Mouse (Mus musculus): ENCODE results near the gene Rpl22l1. TPM values are rescaled to one million over a fixed set of nuclear protein-coding genes. Genes with fewer than 3 reads are reported as not detected.

Rpl22l1 gene
- polyA plus RNA-seq, 1 experiment from 2014 or later: 171 TPM

DNA sequence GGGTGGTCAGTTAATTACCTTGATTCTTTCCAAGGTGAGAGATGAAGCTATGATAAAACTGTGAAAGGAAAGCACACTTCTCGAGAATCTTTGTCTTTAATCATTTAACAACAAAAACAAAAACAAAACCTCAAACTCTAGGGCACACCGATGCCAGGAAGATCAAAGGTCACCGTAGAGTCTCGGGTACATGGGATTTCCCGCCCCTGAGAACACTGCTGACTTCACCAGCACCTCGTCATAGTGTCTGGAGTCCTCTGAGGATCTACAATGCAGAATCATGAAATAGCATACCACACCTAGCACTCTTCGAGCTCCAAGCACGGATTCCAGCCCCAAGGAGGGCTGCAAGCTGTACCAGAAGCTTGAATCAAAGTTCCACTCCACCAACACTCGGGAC lies 24.7 kb upstream of the Rpl22l1 start:
- Histone ChIP-seq H3K9me3 (replicated peaks; ENCODE audit: control insufficient read depth, low read length) (no peaks in the 10 kb centered on the region), H3K4me3 (ENCODE audit: low read depth, low read length) (peak overlapping the region; percentile 84; the same call in 1 of the 2 replicates), H3K4me1 (ENCODE audit: control insufficient read depth, low read depth, low read length) (peaks cover 29% of the 10 kb centered on the region), H3K36me3 (ENCODE audit: control insufficient read depth, insufficient read depth) (no peaks in the 10 kb centered on the region), H3K9ac (ENCODE audit: low read depth, low read length) (no peak overlapping the region), H3K4me2 (ENCODE audit: low read depth, low read length) (peak overlapping the region; percentile 95), H3K27ac (ENCODE audit: low read length) (no peak overlapping the region), H3K27me3 (ENCODE audit: control insufficient read depth, insufficient read depth, low read depth, low read length) (no peaks in the 10 kb centered on the region)
- ATAC-seq (ENCODE audit: low read depth): no peak
- 69% methylated on average over 9 of the region's 9 CpGs for WGBS (ENCODE audit: insufficient replicate concordance)

DNA sequence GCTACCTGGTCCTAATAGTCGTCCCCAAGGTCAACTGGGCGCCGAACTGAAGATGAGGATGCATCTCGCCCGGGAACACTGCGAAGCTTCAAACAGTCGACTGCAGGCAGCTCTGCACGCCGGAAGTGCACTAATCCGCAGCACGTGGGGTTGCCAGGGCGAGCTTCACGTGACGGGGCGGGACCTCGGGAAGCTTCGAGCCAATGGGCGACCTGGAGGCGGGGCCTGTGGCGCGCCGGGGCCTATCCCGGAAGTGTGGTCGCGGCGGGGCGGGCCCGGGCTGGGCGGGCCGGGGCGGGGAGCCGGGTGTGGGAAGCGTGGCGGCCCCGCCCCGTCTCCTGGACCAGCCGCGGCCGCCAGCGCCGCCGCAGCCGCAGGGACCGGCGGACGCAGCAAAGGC lies 24.2 kb upstream of the Rpl22l1 start, which contains the start of gene Eif5a2:
Gene Eif5a2 (plus strand): TSS at position 283 of the 400 bp plus-strand sequence.
- ATAC-seq (ENCODE audit: low read depth): peak; percentile 95
- 2% methylated on average over 41 of the region's 46 CpGs for WGBS (ENCODE audit: insufficient replicate concordance)
- H3K9me3 ChIP-seq (replicated peaks; ENCODE audit: control insufficient read depth, low read length): no peaks in the 10 kb centered on the region
- H3K4me1 ChIP-seq (ENCODE audit: control insufficient read depth, low read depth, low read length): peaks cover 30% of the 10 kb centered on the region
- H3K27ac ChIP-seq (ENCODE audit: low read length): peak within 1 kb of the TSS; percentile 40; the same call in 1 of the 2 replicates
- H3K27me3 ChIP-seq (ENCODE audit: control insufficient read depth, insufficient read depth, low read depth, low read length): no peaks in the 10 kb centered on the region
- H3K4me2 ChIP-seq (ENCODE audit: low read depth, low read length): peak within 1 kb of the TSS; percentile 95
- H3K4me3 ChIP-seq (ENCODE audit: low read depth, low read length): peak within 1 kb of the TSS; percentile 84
- H3K36me3 ChIP-seq (ENCODE audit: control insufficient read depth, insufficient read depth): no peaks in the 10 kb centered on the region
- peak within 1 kb of the TSS; percentile 86 for H3K9ac ChIP-seq (ENCODE audit: low read depth, low read length)

DNA sequence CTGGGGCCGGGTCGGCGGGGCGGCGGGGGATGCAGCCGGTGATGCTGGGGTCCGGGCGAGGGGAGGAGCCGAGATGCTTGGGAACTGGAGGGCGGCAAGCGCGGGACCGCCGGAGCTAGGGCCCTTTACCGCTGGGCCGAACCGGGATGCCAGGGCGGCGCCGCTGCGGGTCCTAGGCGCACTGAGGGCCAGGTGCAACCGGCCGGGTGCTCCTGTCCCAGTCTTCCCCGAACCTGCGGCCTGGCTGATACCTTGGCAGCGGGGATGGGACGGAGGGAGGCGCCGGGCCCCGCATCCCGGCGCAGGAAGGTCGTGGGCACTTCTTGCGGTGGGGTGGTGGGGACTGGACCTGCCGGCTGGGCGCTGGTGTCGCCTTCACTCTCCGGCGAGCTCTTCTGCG lies 23.8 kb upstream of the Rpl22l1 start:
- Histone ChIP-seq H3K4me3 (ENCODE audit: low read depth, low read length) (peak overlapping the region; percentile 84), H3K9ac (ENCODE audit: low read depth, low read length) (peak overlapping the region; percentile 86), H3K27me3 (ENCODE audit: control insufficient read depth, insufficient read depth, low read depth, low read length) (no peaks in the 10 kb centered on the region), H3K27ac (ENCODE audit: low read length) (peak overlapping the region; percentile 40; the same call in 1 of the 2 replicates), H3K4me1 (ENCODE audit: control insufficient read depth, low read depth, low read length) (peaks cover 26% of the 10 kb centered on the region), H3K36me3 (ENCODE audit: control insufficient read depth, insufficient read depth) (no peaks in the 10 kb centered on the region), H3K4me2 (ENCODE audit: low read depth, low read length) (peak overlapping the region; percentile 95), H3K9me3 (replicated peaks; ENCODE audit: control insufficient read depth, low read length) (no peaks in the 10 kb centered on the region)
- peak; percentile 37 for ATAC-seq (ENCODE audit: low read depth)
- WGBS (ENCODE audit: insufficient replicate concordance): under 1% methylated on average over 36 of the region's 41 CpGs

DNA sequence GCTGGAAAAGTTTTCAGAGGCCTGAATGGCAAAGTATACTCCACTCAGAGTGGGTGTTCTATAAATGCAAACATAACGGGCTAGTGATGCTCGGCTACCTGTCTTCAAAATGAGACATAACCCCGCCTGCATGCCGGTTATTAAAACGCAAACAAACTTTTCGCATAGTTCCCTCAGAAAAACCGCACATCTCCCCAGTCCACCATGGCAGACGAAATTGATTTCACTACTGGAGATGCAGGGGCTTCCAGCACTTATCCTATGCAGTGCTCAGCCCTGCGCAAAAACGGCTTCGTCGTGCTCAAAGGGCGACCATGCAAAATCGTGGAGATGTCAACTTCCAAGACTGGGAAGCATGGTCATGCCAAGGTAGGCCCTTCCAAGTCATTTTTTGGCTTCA lies 23.4 kb upstream of the Rpl22l1 start:
- peak overlapping the region; percentile 95 for H3K4me2 ChIP-seq (ENCODE audit: low read depth, low read length)
- no peaks in the 10 kb centered on the region for H3K27me3 ChIP-seq (ENCODE audit: control insufficient read depth, insufficient read depth, low read depth, low read length)
- peaks cover 27% of the 10 kb centered on the region for H3K4me1 ChIP-seq (ENCODE audit: control insufficient read depth, low read depth, low read length)
- 28% methylated on average over 14 of the region's 14 CpGs for WGBS (ENCODE audit: insufficient replicate concordance)
- peak overlapping the region; percentile 84 for H3K4me3 ChIP-seq (ENCODE audit: low read depth, low read length)
- H3K9ac ChIP-seq (ENCODE audit: low read depth, low read length): peak overlapping the region; percentile 86
- H3K9me3 ChIP-seq (replicated peaks; ENCODE audit: control insufficient read depth, low read length): no peaks in the 10 kb centered on the region
- H3K36me3 ChIP-seq (ENCODE audit: control insufficient read depth, insufficient read depth): no peaks in the 10 kb centered on the region
- no peak for ATAC-seq (ENCODE audit: low read depth)
- H3K27ac ChIP-seq (ENCODE audit: low read length): no peak overlapping the region

DNA sequence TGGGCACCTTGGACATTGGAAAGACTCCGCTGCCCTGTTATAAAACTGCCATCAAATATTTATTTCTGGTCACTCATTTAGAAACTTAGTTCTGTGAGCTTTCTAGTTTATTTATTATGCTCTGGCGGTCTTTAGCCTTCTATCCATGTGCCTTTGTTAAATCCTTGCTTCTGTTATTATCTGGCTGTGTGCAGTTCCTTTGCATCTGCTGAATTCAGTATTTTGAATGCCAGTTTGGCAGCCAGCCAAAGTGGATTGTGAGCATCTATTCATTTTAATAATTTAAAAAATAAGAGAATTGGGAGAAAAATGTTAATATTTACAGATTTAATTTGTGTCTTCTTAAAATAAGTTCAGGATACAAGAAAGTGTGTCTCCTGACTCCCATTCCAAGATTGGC lies 21.1 kb upstream of the Rpl22l1 start:
- Histone ChIP-seq H3K36me3 (ENCODE audit: control insufficient read depth, insufficient read depth) (no peaks in the 10 kb centered on the region), H3K4me2 (ENCODE audit: low read depth, low read length) (no peak overlapping the region), H3K27ac (ENCODE audit: low read length) (no peak overlapping the region), H3K4me3 (ENCODE audit: low read depth, low read length) (no peak overlapping the region), H3K4me1 (ENCODE audit: control insufficient read depth, low read depth, low read length) (peaks cover 22% of the 10 kb centered on the region), H3K9ac (ENCODE audit: low read depth, low read length) (no peak overlapping the region), H3K27me3 (ENCODE audit: control insufficient read depth, insufficient read depth, low read depth, low read length) (no peaks in the 10 kb centered on the region), H3K9me3 (replicated peaks; ENCODE audit: control insufficient read depth, low read length) (no peaks in the 10 kb centered on the region)
- no peak for ATAC-seq (ENCODE audit: low read depth)
- 74% methylated on average over 2 of the region's 2 CpGs for WGBS (ENCODE audit: insufficient replicate concordance)

DNA sequence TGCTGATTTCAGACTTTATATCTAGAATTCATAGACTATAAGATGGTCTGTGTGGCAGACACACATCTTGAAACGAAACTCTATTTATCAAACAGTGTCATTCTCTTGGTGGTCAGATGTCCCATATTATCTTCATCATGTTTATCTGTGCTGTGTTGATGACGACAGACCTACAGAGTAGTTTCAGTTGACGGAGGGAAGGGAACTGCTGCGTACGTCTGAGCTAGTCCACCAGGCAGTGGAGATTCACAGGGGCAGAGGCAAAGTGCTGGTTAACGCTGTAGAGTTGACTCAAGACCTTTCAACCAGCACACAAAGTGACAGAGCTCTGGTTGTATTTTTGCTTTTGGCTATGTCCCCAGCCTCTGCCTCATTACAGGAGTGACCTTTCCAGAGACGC lies 10.4 kb upstream of the Rpl22l1 start:
- 46% methylated on average over 7 of the region's 7 CpGs for WGBS (ENCODE audit: insufficient replicate concordance)
- no peaks in the 10 kb centered on the region for H3K9me3 ChIP-seq (replicated peaks; ENCODE audit: control insufficient read depth, low read length)
- ATAC-seq (ENCODE audit: low read depth): no peak

DNA sequence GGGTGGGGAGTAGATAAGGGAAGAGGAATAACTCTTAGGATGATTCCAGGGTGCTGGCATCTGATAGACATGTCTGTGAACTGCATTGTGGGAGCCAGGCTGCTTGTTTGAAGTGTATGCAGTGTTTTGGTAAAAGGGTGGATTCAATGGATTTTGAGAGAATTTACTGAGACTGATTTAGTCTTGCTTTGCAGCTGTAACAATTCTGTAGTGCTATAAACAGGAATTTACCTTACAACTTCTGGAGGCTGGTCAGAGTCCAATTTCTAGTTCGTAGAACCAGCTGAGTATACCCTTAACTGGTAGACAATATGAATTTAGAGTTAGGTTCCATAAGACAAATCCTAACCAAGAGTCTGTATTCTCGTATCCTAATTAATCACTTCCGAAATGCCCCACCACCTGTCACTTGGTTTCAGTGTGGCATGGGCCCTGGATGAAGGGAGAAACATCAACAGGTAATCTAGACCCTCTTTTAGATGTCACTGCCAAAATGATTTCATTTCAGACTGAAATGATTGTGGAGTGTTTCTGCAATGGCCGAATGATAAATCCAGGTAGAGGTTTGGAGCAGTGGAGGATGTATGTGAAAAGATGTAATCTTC lies 2.9 kb downstream of the Rpl22l1 start:
- peaks cover 12% of the 10 kb centered on the region for H3K4me1 ChIP-seq (ENCODE audit: control insufficient read depth, low read depth, low read length)
- no peak for ATAC-seq (ENCODE audit: low read depth)
- WGBS (ENCODE audit: insufficient replicate concordance): 76% methylated on average over 4 of the region's 4 CpGs

More for the DNA sequence above, 10.4 kb upstream of the Rpl22l1 start:
- Histone ChIP-seq H3K4me3 (ENCODE audit: low read depth, low read length) (no peak overlapping the region), H3K27me3 (ENCODE audit: control insufficient read depth, insufficient read depth, low read depth, low read length) (no peaks in the 10 kb centered on the region), H3K9ac (ENCODE audit: low read depth, low read length) (no peak overlapping the region), H3K27ac (ENCODE audit: low read length) (no peak overlapping the region), H3K4me1 (ENCODE audit: control insufficient read depth, low read depth, low read length) (no peaks in the 10 kb centered on the region; the same call in 1 of the 2 replicates), H3K36me3 (ENCODE audit: control insufficient read depth, insufficient read depth) (no peaks in the 10 kb centered on the region), H3K4me2 (ENCODE audit: low read depth, low read length) (no peak overlapping the region)

DNA sequence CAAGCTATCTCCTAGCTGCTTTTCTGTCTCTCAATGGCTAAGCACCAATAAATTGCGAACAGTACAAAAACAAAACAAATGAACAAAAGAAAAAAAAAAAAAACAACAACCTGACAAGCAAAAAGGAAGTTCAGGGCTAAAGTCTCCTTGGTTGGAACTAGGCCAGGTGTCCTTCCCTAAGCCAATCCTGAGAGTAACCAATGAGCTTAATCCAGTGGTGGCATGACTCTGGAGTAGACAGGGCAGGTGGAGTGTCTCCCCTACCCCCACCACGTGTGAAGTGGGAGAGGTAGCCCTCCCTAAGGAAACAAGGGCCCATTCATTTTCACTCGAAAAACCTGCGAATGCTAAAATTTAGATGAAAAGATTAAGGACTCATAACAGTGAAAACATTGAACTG lies 6.2 kb downstream of the Rpl22l1 start:
- Histone ChIP-seq H3K36me3 (ENCODE audit: control insufficient read depth, insufficient read depth) (peaks cover 13% of the 10 kb centered on the region), H3K27me3 (ENCODE audit: control insufficient read depth, insufficient read depth, low read depth, low read length) (no peaks in the 10 kb centered on the region), H3K4me3 (ENCODE audit: low read depth, low read length) (no peak overlapping the region), H3K27ac (ENCODE audit: low read length) (no peak overlapping the region), H3K4me1 (ENCODE audit: control insufficient read depth, low read depth, low read length) (peaks cover 5% of the 10 kb centered on the region), H3K9me3 (replicated peaks; ENCODE audit: control insufficient read depth, low read length) (no peaks in the 10 kb centered on the region), H3K9ac (ENCODE audit: low read depth, low read length) (no peak overlapping the region), H3K4me2 (ENCODE audit: low read depth, low read length) (no peak overlapping the region)
- ATAC-seq (ENCODE audit: low read depth): no peak
- 60% methylated on average over 4 of the region's 4 CpGs for WGBS (ENCODE audit: insufficient replicate concordance)

More for the DNA sequence above, 2.9 kb downstream of the Rpl22l1 start:
- no peaks in the 10 kb centered on the region for H3K27me3 ChIP-seq (ENCODE audit: control insufficient read depth, insufficient read depth, low read depth, low read length)
- peaks cover 13% of the 10 kb centered on the region for H3K36me3 ChIP-seq (ENCODE audit: control insufficient read depth, insufficient read depth)
- H3K9ac ChIP-seq (ENCODE audit: low read depth, low read length): no peak overlapping the region
- no peak overlapping the region for H3K4me2 ChIP-seq (ENCODE audit: low read depth, low read length)
- no peak overlapping the region for H3K27ac ChIP-seq (ENCODE audit: low read length)
- H3K9me3 ChIP-seq (replicated peaks; ENCODE audit: control insufficient read depth, low read length): no peaks in the 10 kb centered on the region
- no peak overlapping the region for H3K4me3 ChIP-seq (ENCODE audit: low read depth, low read length)

DNA sequence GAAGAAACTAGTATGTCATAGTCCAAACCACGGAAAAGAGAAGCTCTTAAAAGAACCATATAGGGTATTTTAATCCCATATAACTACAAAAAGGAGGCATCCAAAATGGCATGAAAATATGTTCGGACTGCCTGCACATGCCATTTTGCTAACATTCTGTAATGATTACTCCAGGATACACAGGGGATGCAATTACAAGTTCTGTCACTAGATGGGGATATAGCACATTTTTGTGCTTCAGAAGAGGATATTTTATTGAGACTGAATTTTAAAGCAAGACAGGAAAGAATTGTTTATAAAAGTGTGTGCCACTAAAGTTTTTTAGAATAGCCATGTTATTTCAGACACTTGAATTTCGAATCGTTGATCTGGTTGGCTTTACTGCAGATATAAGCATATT lies 9.1 kb downstream of the Rpl22l1 start:
- Histone ChIP-seq H3K36me3 (ENCODE audit: control insufficient read depth, insufficient read depth) (no peaks in the 10 kb centered on the region), H3K27ac (ENCODE audit: low read length) (no peak overlapping the region), H3K4me1 (ENCODE audit: control insufficient read depth, low read depth, low read length) (no peaks in the 10 kb centered on the region; the same call in 1 of the 2 replicates), H3K4me3 (ENCODE audit: low read depth, low read length) (no peak overlapping the region), H3K9ac (ENCODE audit: low read depth, low read length) (no peak overlapping the region), H3K9me3 (replicated peaks; ENCODE audit: control insufficient read depth, low read length) (no peaks in the 10 kb centered on the region), H3K27me3 (ENCODE audit: control insufficient read depth, insufficient read depth, low read depth, low read length) (no peaks in the 10 kb centered on the region), H3K4me2 (ENCODE audit: low read depth, low read length) (no peak overlapping the region)
- WGBS (ENCODE audit: insufficient replicate concordance): 5% methylated on average over 4 of the region's 4 CpGs
- no peak for ATAC-seq (ENCODE audit: low read depth)
